Mouse (Mus musculus) G1E-ER4 (cell line): ENCODE data around the gene Azgp1. TPM values are rescaled to one million over a fixed set of nuclear protein-coding genes. Genes with fewer than 3 reads are reported as not detected.

Experiments
- GATA1 ChIP-seq: IDR thresholded peaks from one replicate; pipeline ENCODE4 v1.8.0; 2012; ENCODE audit warnings: low read length, inconsistent platforms
- polyA plus RNA-seq: library from polyadenylated mRNA; stranded (reverse); fragments of >175 nt; gene quantifications from 2 replicates; pipeline ENCODE4 v1.2.3, GENCODE M21; 2012

Azgp1 gene
- not detected in 2 replicates for polyA plus RNA-seq

GRCm38 (mm10) chr5:137981300-137981699, at the start of gene Azgp1:
Gene Azgp1 (plus strand): TSS chr5:137981520.
- TF ChIP-seq GATA1 = no peak

GRCm38 (mm10) chr5:137936486-137936885, 44.8 kb upstream of the Azgp1 start:
- TF ChIP-seq GATA1 = no peak

- TF ChIP-seq GATA1 = no peak
These were observed 44.1 kb upstream of the Azgp1 start for GRCm38 (mm10) chr5:137937238-137937637.

- TF ChIP-seq GATA1 = no peak
These were observed 40.4 kb upstream of the Azgp1 start for GRCm38 (mm10) chr5:137940948-137941347.

- no peak for TF ChIP-seq GATA1
These were observed 38.2 kb upstream of the Azgp1 start for GRCm38 (mm10) chr5:137943133-137943532.

- no peak for TF ChIP-seq GATA1
These were observed 34.0 kb upstream of the Azgp1 start for GRCm38 (mm10) chr5:137947303-137947702.

GRCm38 (mm10) chr5:137951218-137951617, 30.1 kb upstream of the Azgp1 start:
- TF ChIP-seq GATA1 = no peak

- no peak for TF ChIP-seq GATA1
These were observed 24.9 kb upstream of the Azgp1 start for GRCm38 (mm10) chr5:137956404-137956803.

GRCm38 (mm10) chr5:137962945-137963344, 18.4 kb upstream of the Azgp1 start, which contains the start of gene Gjc3:
Gene Gjc3 (minus strand): TSS chr5:137963098.
- TF ChIP-seq GATA1 = no peak

GRCm38 (mm10) chr5:137966492-137966891, 14.8 kb upstream of the Azgp1 start:
- no peak for TF ChIP-seq GATA1

GRCm38 (mm10) chr5:137973161-137973560, 8.2 kb upstream of the Azgp1 start:
- TF ChIP-seq GATA1 = no peak

- TF ChIP-seq GATA1 = no peak
These were observed 7.6 kb upstream of the Azgp1 start for GRCm38 (mm10) chr5:137973738-137974137.

- TF ChIP-seq GATA1 = no peak
These were observed 6.6 kb upstream of the Azgp1 start for GRCm38 (mm10) chr5:137974724-137975123.

- TF ChIP-seq GATA1 = no peak
These were observed 5.9 kb upstream of the Azgp1 start for GRCm38 (mm10) chr5:137975434-137975833.

- TF ChIP-seq GATA1 = no peak
These were observed 4.0 kb upstream of the Azgp1 start for GRCm38 (mm10) chr5:137977291-137977690.

GRCm38 (mm10) chr5:137979081-137979480, 2.2 kb upstream of the Azgp1 start:
- TF ChIP-seq GATA1 = no peak

- TF ChIP-seq GATA1 = no peak
These were observed 5.0 kb downstream of the Azgp1 start for GRCm38 (mm10) chr5:137986351-137986750.

GRCm38 (mm10) chr5:138009437-138009836, 28.1 kb downstream of the Azgp1 start:
- TF ChIP-seq GATA1 = no peak
